Mouse (Mus musculus) kidney, adult 2 months (tissue): ENCODE results near the gene Ppa1. TPM values are rescaled to one million over a fixed set of nuclear protein-coding genes. Genes with fewer than 3 reads are reported as not detected.
A peak's percentile ranks its signal among the peaks of the same experiment; 100 is the strongest.

Source experiments
- DNase-seq: peaks from one replicate; pipeline ENCODE4 v3.0.0; 2021
- H3K27ac ChIP-seq: fragments of 200-500 bp; 2 replicates; pipeline ENCODE4 v1.5.1; 2012; ENCODE audit warnings: low read depth, low read length, control low read depth, inconsistent platforms; ENCODE audit not compliant: insufficient read depth
- H3K27me3 ChIP-seq: fragments of 200-500 bp; replicated peaks from 2 replicates; pipeline ENCODE4 v1.6.1; 2012; ENCODE audit warnings: mild to moderate bottlenecking, moderate library complexity, low read length, inconsistent platforms; ENCODE audit not compliant: control insufficient read depth, insufficient read depth
- H3K36me3 ChIP-seq: fragments of 200-500 bp; 2 replicates; pipeline ENCODE4 v1.6.1; 2012; ENCODE audit warnings: mild to moderate bottlenecking, moderate library complexity, low read length, inconsistent platforms; ENCODE audit not compliant: control insufficient read depth, insufficient read depth
- H3K4me1 ChIP-seq: fragments of 200-500 bp; 2 replicates; pipeline ENCODE4 v1.6.1; 2011; ENCODE audit warnings: low read length; ENCODE audit not compliant: control insufficient read depth, insufficient read depth
- H3K4me3 ChIP-seq: fragments of 200-500 bp; 2 replicates; pipeline ENCODE4 v1.5.1; 2011; ENCODE audit warnings: mild to moderate bottlenecking, low read depth, low read length, control low read depth; ENCODE audit not compliant: insufficient read depth
- CTCF ChIP-seq: fragments of 200-500 bp; conservative IDR thresholded peaks from 2 replicates; pipeline ENCODE4 v1.5.1; 2011; ENCODE audit warnings: low read depth, mild to moderate bottlenecking, control low read depth, low read length, moderate library complexity, mixed read lengths; ENCODE audit not compliant: insufficient read depth, insufficient read length
- POLR2A ChIP-seq: fragments of 200-500 bp; IDR thresholded peaks from one replicate; pipeline ENCODE4 v1.6.1; 2011; ENCODE audit warnings: low read depth, low read length, control low read depth
- WGBS: fragments of 180-500 bp; shearing (Covaris S2); methylation state at CpG from one replicate; pipeline ENCODE4 v1.1.7; 2018; 5-methylcytosine and 5-hydroxymethylcytosine counted together
- polyA plus RNA-seq: library from polyadenylated mRNA; depleted of rRNA; stranded (reverse); fragments of >200 nt; gene quantifications from 2 replicates; pipeline ENCODE4 v1.2.3, GENCODE M21; 2012

The Ppa1 gene
- polyA plus RNA-seq, 1 experiment = 34.6 TPM

DNA sequence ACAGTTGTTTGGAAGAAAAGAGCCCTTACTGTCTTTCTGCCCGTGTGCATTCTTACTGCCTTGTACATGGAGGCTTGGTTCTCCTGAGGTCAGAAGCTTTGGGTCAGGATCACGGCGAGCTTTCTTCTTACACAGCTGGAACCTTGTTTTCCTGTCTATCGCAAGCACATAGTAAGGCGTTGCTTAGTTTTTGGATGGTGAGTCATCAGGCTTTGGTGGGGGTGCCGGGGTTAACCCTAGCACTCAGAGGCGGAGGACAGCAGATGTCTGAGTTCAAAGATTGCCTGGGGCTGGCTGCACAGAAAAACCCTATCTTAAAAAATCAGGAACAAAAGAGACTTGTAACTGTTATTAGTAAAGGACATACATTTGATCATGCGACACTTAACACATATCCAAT, 13.5 kb downstream of the Ppa1 start:
- H3K36me3 ChIP-seq = no peaks in the 10 kb centered on the region
- DNase-seq = no peak

GRCm38 (mm10) chr10:61662391-61662988, 14.1 kb downstream of the Ppa1 start:
- no peak for DNase-seq

More for the DNA sequence above, 13.5 kb downstream of the Ppa1 start:
- Histone ChIP-seq H3K27me3 (no peaks in the 10 kb centered on the region), H3K4me3 (no peak overlapping the region), H3K27ac (no peak overlapping the region), H3K4me1 (no peaks in the 10 kb centered on the region; the same call in 1 of the 2 replicates)
- WGBS = 72% methylated on average over 8 of the region's 8 CpGs
- TF ChIP-seq POLR2A = no peak
- no peak for TF ChIP-seq CTCF

DNA sequence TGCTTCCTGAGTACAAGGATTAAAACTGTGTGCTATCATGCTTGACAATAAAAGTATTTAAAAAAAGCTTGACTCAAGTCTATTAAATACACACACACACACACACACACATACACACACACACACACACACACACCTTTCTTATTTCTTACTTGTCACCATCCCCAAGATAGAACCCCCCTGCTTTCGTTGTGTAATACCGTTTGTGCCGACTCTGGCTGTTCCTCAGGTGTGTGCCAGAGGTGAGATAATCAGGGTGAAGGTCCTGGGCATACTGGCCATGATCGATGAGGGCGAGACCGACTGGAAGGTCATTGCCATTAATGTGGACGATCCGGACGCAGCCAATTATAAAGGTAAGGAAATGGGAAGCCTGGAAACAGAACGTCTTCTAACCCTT, 16.8 kb downstream of the Ppa1 start:
- TF ChIP-seq CTCF (no peak), POLR2A (no peak)
- Histone ChIP-seq H3K27ac (no peak overlapping the region), H3K36me3 (no peaks in the 10 kb centered on the region), H3K4me3 (no peak overlapping the region), H3K27me3 (no peaks in the 10 kb centered on the region), H3K4me1 (no peaks in the 10 kb centered on the region)
- no peak for DNase-seq
- 92% methylated on average over 10 of the region's 10 CpGs for WGBS

More at GRCm38 (mm10) chr10:61662391-61662988, 14.1 kb downstream of the Ppa1 start:
- 71% methylated on average over 10 of the region's 10 CpGs for WGBS
- H3K36me3 ChIP-seq = no peaks in the 10 kb centered on the region
- TF ChIP-seq CTCF (no peak), POLR2A (no peak)
- H3K4me3 ChIP-seq = no peak overlapping the region
- no peaks in the 10 kb centered on the region; the same call in 1 of the 2 replicates for H3K4me1 ChIP-seq
- no peaks in the 10 kb centered on the region for H3K27me3 ChIP-seq
- no peak overlapping the region for H3K27ac ChIP-seq

- no peak for TF ChIP-seq POLR2A
- no peak for TF ChIP-seq CTCF
- H3K27me3 ChIP-seq = no peaks in the 10 kb centered on the region
- no peak overlapping the region for H3K27ac ChIP-seq
- no peaks in the 10 kb centered on the region for H3K36me3 ChIP-seq
- no peak overlapping the region for H3K4me3 ChIP-seq
- H3K4me1 ChIP-seq = no peaks in the 10 kb centered on the region
- WGBS = 89% methylated on average over 3 of the region's 3 CpGs
- no peak for DNase-seq
Observed at GRCm38 (mm10) chr10:61665651-61666050, 17.3 kb downstream of the Ppa1 start.

- H3K4me1 ChIP-seq = no peaks in the 10 kb centered on the region
- WGBS = 71% methylated on average over 7 of the region's 7 CpGs
Observed at GRCm38 (mm10) chr10:61669289-61669688, 20.9 kb downstream of the Ppa1 start.

GRCm38 (mm10) chr10:61669896-61670295, 21.5 kb downstream of the Ppa1 start:
- no peak overlapping the region for H3K27ac ChIP-seq
- H3K36me3 ChIP-seq = no peaks in the 10 kb centered on the region
- TF ChIP-seq CTCF (no peak), POLR2A (no peak)
- no peaks in the 10 kb centered on the region for H3K4me1 ChIP-seq
- H3K27me3 ChIP-seq = no peaks in the 10 kb centered on the region
- no peak for DNase-seq
- H3K4me3 ChIP-seq = no peak overlapping the region

More at GRCm38 (mm10) chr10:61669289-61669688, 20.9 kb downstream of the Ppa1 start:
- Histone ChIP-seq H3K27me3 (no peaks in the 10 kb centered on the region), H3K4me3 (no peak overlapping the region), H3K36me3 (no peaks in the 10 kb centered on the region), H3K27ac (no peak overlapping the region)
- TF ChIP-seq POLR2A (no peak), CTCF (no peak)
- no peak for DNase-seq

- 97% methylated on average over 3 of the region's 3 CpGs for WGBS
- no peak for DNase-seq
- H3K27ac ChIP-seq = no peak overlapping the region
- H3K36me3 ChIP-seq = no peaks in the 10 kb centered on the region
- H3K4me1 ChIP-seq = no peaks in the 10 kb centered on the region
- TF ChIP-seq CTCF = peak; percentile 26; the same call in 1 of the 2 replicates
- TF ChIP-seq POLR2A = no peak
- no peak overlapping the region for H3K4me3 ChIP-seq
- H3K27me3 ChIP-seq = no peaks in the 10 kb centered on the region
Observed at GRCm38 (mm10) chr10:61670758-61671157, 22.4 kb downstream of the Ppa1 start.
